Mouse (Mus musculus): Measurements from ENCODE around the gene Akirin1. TPM values are rescaled to one million over a fixed set of nuclear protein-coding genes. Genes with fewer than 3 reads are reported as not detected.

Gene Akirin1
- polyA plus RNA-seq (2015; fragmentation: Nextera tagmentation; extraction: Ambion mirVana), result 45.2 and 46.7 TPM in 2 replicates

- peak; percentile 66 for TF ChIP-seq CTCF (IDR thresholded peaks at IDR 0.05; ENCODE audit: low read depth)
Measured at GRCm38 (mm10) chr4:123750152-123750651, at the start of gene Akirin1. TSS of gene Akirin1 (minus strand) at chr4:123750345.

DNA sequence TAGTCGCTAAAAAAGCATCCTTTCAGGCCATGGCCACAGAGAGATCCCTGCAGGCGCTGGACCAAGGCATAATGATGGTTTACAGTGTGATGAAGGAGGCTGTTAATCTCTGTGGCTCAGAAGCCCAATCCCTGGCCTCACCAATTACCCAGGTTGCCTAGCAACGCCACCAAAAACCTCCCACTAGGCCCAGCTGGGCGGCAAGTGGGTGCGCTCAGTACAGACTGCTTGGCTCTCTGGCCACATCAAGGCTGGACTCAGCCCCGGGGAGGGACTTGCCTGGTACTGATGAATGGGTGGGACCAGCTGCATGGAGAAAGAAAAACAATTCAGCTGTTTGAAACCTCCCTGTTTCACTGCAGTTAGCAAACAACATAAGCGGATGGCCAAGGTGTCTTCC lies 47.7 kb upstream of the Akirin1 start:
- ATAC-seq (replicated peaks; ENCODE audit: low FRiP score, low read depth) (no peak), DNase-seq (ENCODE audit: low spot score) (no peak)
- no peak for TF ChIP-seq CTCF (IDR thresholded peaks at IDR 0.05; ENCODE audit: low read depth)
- Histone ChIP-seq H3K4me1 (replicated peaks; ENCODE audit: insufficient read depth, low read length) (no peaks in the 10 kb centered on the region), H3K27me3 (ENCODE audit: insufficient read depth, low read length) (no peaks in the 10 kb centered on the region), H3K4me3 (replicated peaks; ENCODE audit: low read depth, low read length) (no peak overlapping the region), H3K9me3 (replicated peaks; ENCODE audit: low read length) (no peaks in the 10 kb centered on the region), H3K36me3 (ENCODE audit: insufficient read depth, low read length) (no peaks in the 10 kb centered on the region), H3K9ac (ENCODE audit: low read depth, low read length) (no peak overlapping the region), H3K4me2 (ENCODE audit: low read length) (no peak overlapping the region), H3K27ac (no peak overlapping the region)
- 34% methylated on average over 7 of the region's 7 CpGs for WGBS

More at GRCm38 (mm10) chr4:123750152-123750651, at the start of gene Akirin1:
- H3K27ac ChIP-seq, result peak within 1 kb of the TSS; percentile 91
- no peaks in the 10 kb centered on the region for H3K9me3 ChIP-seq (replicated peaks; ENCODE audit: low read length)
- H3K9ac ChIP-seq (ENCODE audit: low read depth, low read length), result peak within 1 kb of the TSS; percentile 88
- H3K36me3 ChIP-seq (ENCODE audit: insufficient read depth, low read length), result no peaks in the 10 kb centered on the region
- WGBS, result under 1% methylated on average over 44 of the region's 46 CpGs
- H3K27me3 ChIP-seq (ENCODE audit: insufficient read depth, low read length), result no peaks in the 10 kb centered on the region
- peak within 1 kb of the TSS; percentile 94 for H3K4me3 ChIP-seq (replicated peaks; ENCODE audit: low read depth, low read length)
- ATAC-seq (replicated peaks; ENCODE audit: low FRiP score, low read depth), result peak; percentile 99
- H3K4me1 ChIP-seq (replicated peaks; ENCODE audit: insufficient read depth, low read length), result no peaks in the 10 kb centered on the region
- H3K4me2 ChIP-seq (ENCODE audit: low read length), result peak within 1 kb of the TSS; percentile 77
- peak; percentile 97 for DNase-seq (ENCODE audit: low spot score)

DNA sequence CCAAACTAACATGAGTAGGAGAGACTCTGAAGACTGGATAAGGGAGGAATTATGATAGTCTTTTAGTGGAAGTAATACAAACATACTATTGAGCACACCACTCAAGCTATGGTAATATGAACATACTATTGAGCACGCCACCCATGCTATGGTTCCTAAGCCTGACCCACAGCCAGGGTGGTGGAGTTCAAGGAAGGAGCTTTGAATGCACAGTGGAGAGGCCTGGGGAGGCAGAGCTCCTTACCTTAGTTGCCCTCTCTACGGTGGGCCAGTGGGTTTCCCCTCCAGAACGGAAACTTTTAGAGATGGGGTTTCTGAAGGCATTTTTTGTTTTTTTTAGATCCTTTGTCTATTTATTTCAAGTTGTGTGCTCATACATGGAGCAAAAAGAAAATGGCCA lies 47.3 kb upstream of the Akirin1 start:
- Histone ChIP-seq H3K36me3 (ENCODE audit: insufficient read depth, low read length) (no peaks in the 10 kb centered on the region), H3K4me2 (ENCODE audit: low read length) (no peak overlapping the region), H3K27me3 (ENCODE audit: insufficient read depth, low read length) (no peaks in the 10 kb centered on the region), H3K27ac (no peak overlapping the region), H3K9ac (ENCODE audit: low read depth, low read length) (no peak overlapping the region), H3K4me3 (replicated peaks; ENCODE audit: low read depth, low read length) (no peak overlapping the region), H3K4me1 (replicated peaks; ENCODE audit: insufficient read depth, low read length) (no peaks in the 10 kb centered on the region), H3K9me3 (replicated peaks; ENCODE audit: low read length) (no peaks in the 10 kb centered on the region)
- WGBS, result 82% methylated on average over 3 of the region's 3 CpGs
- TF ChIP-seq CTCF (IDR thresholded peaks at IDR 0.05; ENCODE audit: low read depth), result no peak
- ATAC-seq (replicated peaks; ENCODE audit: low FRiP score, low read depth) (no peak), DNase-seq (ENCODE audit: low spot score) (no peak)

GRCm38 (mm10) chr4:123795057-123795456 lies 44.9 kb upstream of the Akirin1 start:
- no peak for DNase-seq (ENCODE audit: low spot score)
- ATAC-seq (replicated peaks; ENCODE audit: low FRiP score, low read depth), result no peak
- Histone ChIP-seq H3K4me2 (ENCODE audit: low read length) (no peak overlapping the region), H3K36me3 (ENCODE audit: insufficient read depth, low read length) (no peaks in the 10 kb centered on the region), H3K27ac (no peak overlapping the region), H3K4me3 (replicated peaks; ENCODE audit: low read depth, low read length) (no peak overlapping the region), H3K9ac (ENCODE audit: low read depth, low read length) (no peak overlapping the region), H3K4me1 (replicated peaks; ENCODE audit: insufficient read depth, low read length) (no peaks in the 10 kb centered on the region), H3K27me3 (ENCODE audit: insufficient read depth, low read length) (no peaks in the 10 kb centered on the region), H3K9me3 (replicated peaks; ENCODE audit: low read length) (no peaks in the 10 kb centered on the region)
- WGBS, result 55% methylated on average over 2 of the region's 2 CpGs
- TF ChIP-seq CTCF (IDR thresholded peaks at IDR 0.05; ENCODE audit: low read depth), result no peak

DNA sequence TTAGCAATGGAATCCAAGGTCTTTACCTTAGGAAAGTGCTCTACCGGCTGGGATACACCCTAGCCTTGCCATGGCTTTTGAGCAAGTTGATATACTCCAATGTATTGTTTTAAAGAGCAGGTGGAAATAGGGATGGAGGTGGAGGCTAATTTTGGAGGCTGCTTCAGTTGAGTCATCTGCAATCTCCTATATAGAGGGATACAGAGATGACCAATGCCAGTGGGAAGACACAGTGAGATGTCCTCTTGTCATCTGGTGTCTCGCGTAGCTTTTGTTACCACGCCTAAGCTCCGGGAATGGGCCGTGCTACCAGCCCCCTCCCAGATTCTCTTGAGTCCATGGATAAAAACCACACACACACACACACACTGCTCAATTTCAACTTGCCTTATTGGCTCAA lies 43.0 kb upstream of the Akirin1 start:
- no peak overlapping the region for H3K4me3 ChIP-seq (replicated peaks; ENCODE audit: low read depth, low read length)
- ATAC-seq (replicated peaks; ENCODE audit: low FRiP score, low read depth), result no peak
- WGBS, result 93% methylated on average over 6 of the region's 6 CpGs
- H3K4me2 ChIP-seq (ENCODE audit: low read length), result no peak overlapping the region
- DNase-seq (ENCODE audit: low spot score), result no peak
- H3K9me3 ChIP-seq (replicated peaks; ENCODE audit: low read length), result no peaks in the 10 kb centered on the region
- no peak overlapping the region for H3K9ac ChIP-seq (ENCODE audit: low read depth, low read length)
- no peaks in the 10 kb centered on the region for H3K36me3 ChIP-seq (ENCODE audit: insufficient read depth, low read length)
- TF ChIP-seq CTCF (IDR thresholded peaks at IDR 0.05; ENCODE audit: low read depth), result no peak
- no peaks in the 10 kb centered on the region for H3K27me3 ChIP-seq (ENCODE audit: insufficient read depth, low read length)
- H3K4me1 ChIP-seq (replicated peaks; ENCODE audit: insufficient read depth, low read length), result no peaks in the 10 kb centered on the region
- no peak overlapping the region for H3K27ac ChIP-seq

GRCm38 (mm10) chr4:123792666-123793065 lies 42.5 kb upstream of the Akirin1 start:
- no peak overlapping the region for H3K4me3 ChIP-seq (replicated peaks; ENCODE audit: low read depth, low read length)
- ATAC-seq (replicated peaks; ENCODE audit: low FRiP score, low read depth), result no peak
- H3K9ac ChIP-seq (ENCODE audit: low read depth, low read length), result no peak overlapping the region
- no peak overlapping the region for H3K27ac ChIP-seq
- no peaks in the 10 kb centered on the region for H3K9me3 ChIP-seq (replicated peaks; ENCODE audit: low read length)
- H3K27me3 ChIP-seq (ENCODE audit: insufficient read depth, low read length), result no peaks in the 10 kb centered on the region
- no peak for TF ChIP-seq CTCF (IDR thresholded peaks at IDR 0.05; ENCODE audit: low read depth)
- H3K4me2 ChIP-seq (ENCODE audit: low read length), result no peak overlapping the region
- no peaks in the 10 kb centered on the region for H3K36me3 ChIP-seq (ENCODE audit: insufficient read depth, low read length)
- no peaks in the 10 kb centered on the region for H3K4me1 ChIP-seq (replicated peaks; ENCODE audit: insufficient read depth, low read length)
- peak; percentile 36 for DNase-seq (ENCODE audit: low spot score)
- WGBS, result 60% methylated on average over 2 of the region's 2 CpGs
